Mouse (Mus musculus): ENCODE data around the gene Yy1. TPM values are rescaled to one million over a fixed set of nuclear protein-coding genes. Genes with fewer than 3 reads are reported as not detected.

Yy1 gene
- total and polyA plus RNA-seq, 3 experiments, result 59.3 to 169 (median 60.8) TPM

GRCm38 (mm10) chr12:108787329-108787728 is 5.4 kb upstream of the Yy1 start:
- Histone ChIP-seq H3K36me3 (replicated peaks) (peaks cover 68% of the 10 kb centered on the region), H3K9me3 (replicated peaks) (peaks cover 11% of the 10 kb centered on the region), H3K27me3 (ENCODE audit: insufficient read depth, low read length) (no peaks in the 10 kb centered on the region), H3K4me1 (ENCODE audit: insufficient read depth, low read depth, low read length) (peaks cover 57% of the 10 kb centered on the region), H3K4me3 (ENCODE audit: low read depth, low read length) (no peak overlapping the region)
- ATAC-seq (ENCODE audit: extremely low read depth, insufficient number of reproducible peaks, low FRiP score, poor library complexity, severe bottlenecking), result no peak
- TF ChIP-seq GATA2 (IDR thresholded peaks at IDR 0.05; ENCODE audit: borderline replicate concordance, low read depth, low read length), result no peak
- TF ChIP-seq CTCF (IDR thresholded peaks at IDR 0.05; ENCODE audit: low read depth, low read length), result no peak
- no peak for TF ChIP-seq TAL1 (conservative IDR thresholded peaks at IDR 0.05; ENCODE audit: low read depth, low read length)
- no peak for TF ChIP-seq POLR2AphosphoS5 (IDR thresholded peaks at IDR 0.05; ENCODE audit: insufficient replicate concordance, low read depth, low read length)
- TF ChIP-seq GATA1 (IDR thresholded peaks at IDR 0.05; ENCODE audit: borderline replicate concordance, low read length), result no peak
- no peak for DNase-seq (ENCODE audit: low spot score)

- Histone ChIP-seq H3K27me3 (ENCODE audit: insufficient read depth, low read length) (no peaks in the 10 kb centered on the region), H3K4me1 (ENCODE audit: insufficient read depth, low read depth, low read length) (peaks cover 49% of the 10 kb centered on the region), H3K9me3 (replicated peaks) (no peaks in the 10 kb centered on the region; the same call in 1 of the 2 replicates), H3K4me3 (ENCODE audit: low read depth, low read length) (peak overlapping the region; percentile 100), H3K36me3 (replicated peaks) (peaks cover 48% of the 10 kb centered on the region)
- peak; percentile 28; the same call in 1 of the 2 replicates for ATAC-seq (ENCODE audit: extremely low read depth, insufficient number of reproducible peaks, low FRiP score, poor library complexity, severe bottlenecking)
- DNase-seq (ENCODE audit: low spot score), result peak; percentile 59
- TF ChIP-seq CTCF (IDR thresholded peaks at IDR 0.05; ENCODE audit: low read depth, low read length) (no peak), GATA1 (IDR thresholded peaks at IDR 0.05; ENCODE audit: borderline replicate concordance, low read length) (no peak), TAL1 (conservative IDR thresholded peaks at IDR 0.05; ENCODE audit: low read depth, low read length) (no peak), GATA2 (IDR thresholded peaks at IDR 0.05; ENCODE audit: borderline replicate concordance, low read depth, low read length) (no peak), POLR2AphosphoS5 (IDR thresholded peaks at IDR 0.05; ENCODE audit: insufficient replicate concordance, low read depth, low read length) (no peak)
Observed at GRCm38 (mm10) chr12:108792152-108792545, 624 bp upstream of the Yy1 start.

- H3K4me3 ChIP-seq (ENCODE audit: low read depth, low read length), result peak overlapping the region; percentile 100
- no peak for ATAC-seq (ENCODE audit: extremely low read depth, insufficient number of reproducible peaks, low FRiP score, poor library complexity, severe bottlenecking)
- H3K4me1 ChIP-seq (ENCODE audit: insufficient read depth, low read depth, low read length), result peaks cover 54% of the 10 kb centered on the region
- H3K36me3 ChIP-seq (replicated peaks), result peaks cover 41% of the 10 kb centered on the region
- TF ChIP-seq CTCF (IDR thresholded peaks at IDR 0.05; ENCODE audit: low read depth, low read length), result no peak
- TF ChIP-seq TAL1 (conservative IDR thresholded peaks at IDR 0.05; ENCODE audit: low read depth, low read length), result no peak
- TF ChIP-seq GATA2 (IDR thresholded peaks at IDR 0.05; ENCODE audit: borderline replicate concordance, low read depth, low read length), result no peak
- no peak for TF ChIP-seq POLR2AphosphoS5 (IDR thresholded peaks at IDR 0.05; ENCODE audit: insufficient replicate concordance, low read depth, low read length)
- no peak for TF ChIP-seq GATA1 (IDR thresholded peaks at IDR 0.05; ENCODE audit: borderline replicate concordance, low read length)
- H3K27me3 ChIP-seq (ENCODE audit: insufficient read depth, low read length), result no peaks in the 10 kb centered on the region
- no peaks in the 10 kb centered on the region; the same call in 1 of the 2 replicates for H3K9me3 ChIP-seq (replicated peaks)
- no peak for DNase-seq (ENCODE audit: low spot score)
Observed at GRCm38 (mm10) chr12:108793453-108793941, 724 bp downstream of the Yy1 start.

GRCm38 (mm10) chr12:108794078-108794711 is 1.4 kb downstream of the Yy1 start:
- no peaks in the 10 kb centered on the region; the same call in 1 of the 2 replicates for H3K9me3 ChIP-seq (replicated peaks)
- H3K36me3 ChIP-seq (replicated peaks), result peaks cover 44% of the 10 kb centered on the region
- peak overlapping the region; percentile 100 for H3K4me3 ChIP-seq (ENCODE audit: low read depth, low read length)
- TF ChIP-seq POLR2AphosphoS5 (IDR thresholded peaks at IDR 0.05; ENCODE audit: insufficient replicate concordance, low read depth, low read length) (0 out of 2 replicates have a peak, but pooled peaks have one; percentile 41), TAL1 (conservative IDR thresholded peaks at IDR 0.05; ENCODE audit: low read depth, low read length) (no peak), GATA1 (IDR thresholded peaks at IDR 0.05; ENCODE audit: borderline replicate concordance, low read length) (no peak), GATA2 (IDR thresholded peaks at IDR 0.05; ENCODE audit: borderline replicate concordance, low read depth, low read length) (no peak)
- H3K27me3 ChIP-seq (ENCODE audit: insufficient read depth, low read length), result no peaks in the 10 kb centered on the region
- DNase-seq (ENCODE audit: low spot score) (peak; percentile 79), ATAC-seq (ENCODE audit: extremely low read depth, insufficient number of reproducible peaks, low FRiP score, poor library complexity, severe bottlenecking) (peak; percentile 16)
- H3K4me1 ChIP-seq (ENCODE audit: insufficient read depth, low read depth, low read length), result peaks cover 54% of the 10 kb centered on the region

- Histone ChIP-seq H3K9me3 (replicated peaks) (no peaks in the 10 kb centered on the region; the same call in 1 of the 2 replicates), H3K36me3 (replicated peaks) (peaks cover 48% of the 10 kb centered on the region), H3K4me3 (ENCODE audit: low read depth, low read length) (peak overlapping the region; percentile 100), H3K4me1 (ENCODE audit: insufficient read depth, low read depth, low read length) (peaks cover 52% of the 10 kb centered on the region), H3K27me3 (ENCODE audit: insufficient read depth, low read length) (no peaks in the 10 kb centered on the region)
- TF ChIP-seq TAL1 (conservative IDR thresholded peaks at IDR 0.05; ENCODE audit: low read depth, low read length) (no peak), CTCF (IDR thresholded peaks at IDR 0.05; ENCODE audit: low read depth, low read length) (no peak), POLR2AphosphoS5 (IDR thresholded peaks at IDR 0.05; ENCODE audit: insufficient replicate concordance, low read depth, low read length) (no peak), GATA2 (IDR thresholded peaks at IDR 0.05; ENCODE audit: borderline replicate concordance, low read depth, low read length) (no peak), GATA1 (IDR thresholded peaks at IDR 0.05; ENCODE audit: borderline replicate concordance, low read length) (no peak)
- ATAC-seq (ENCODE audit: extremely low read depth, insufficient number of reproducible peaks, low FRiP score, poor library complexity, severe bottlenecking) (peak; percentile 31), DNase-seq (ENCODE audit: low spot score) (peak; percentile 52)
Observed at GRCm38 (mm10) chr12:108794979-108795537, 2.3 kb downstream of the Yy1 start.

GRCm38 (mm10) chr12:108801613-108802012 is 8.8 kb downstream of the Yy1 start:
- no peak for ATAC-seq (ENCODE audit: extremely low read depth, insufficient number of reproducible peaks, low FRiP score, poor library complexity, severe bottlenecking)
- Histone ChIP-seq H3K9me3 (replicated peaks) (no peaks in the 10 kb centered on the region; the same call in 1 of the 2 replicates), H3K4me1 (ENCODE audit: insufficient read depth, low read depth, low read length) (peaks cover 85% of the 10 kb centered on the region), H3K36me3 (replicated peaks) (peaks cover 80% of the 10 kb centered on the region), H3K27me3 (ENCODE audit: insufficient read depth, low read length) (no peaks in the 10 kb centered on the region), H3K4me3 (ENCODE audit: low read depth, low read length) (no peak overlapping the region)
- no peak for DNase-seq (ENCODE audit: low spot score)
- TF ChIP-seq TAL1 (conservative IDR thresholded peaks at IDR 0.05; ENCODE audit: low read depth, low read length) (no peak), GATA1 (IDR thresholded peaks at IDR 0.05; ENCODE audit: borderline replicate concordance, low read length) (no peak), GATA2 (IDR thresholded peaks at IDR 0.05; ENCODE audit: borderline replicate concordance, low read depth, low read length) (no peak), CTCF (IDR thresholded peaks at IDR 0.05; ENCODE audit: low read depth, low read length) (no peak), POLR2AphosphoS5 (IDR thresholded peaks at IDR 0.05; ENCODE audit: insufficient replicate concordance, low read depth, low read length) (no peak)

All from G1E (cell line).